Mouse (Mus musculus) brain, embryonic 14.5 days (tissue): ENCODE measurements at regions not wholly inside any gene's neighbourhood (a gene's known extent, or its start where the extent isn't known, plus 50 kb on each side); places are given as distances from the start of the nearest gene placed in this dataset.

Experiments
- DNase-seq: peaks from one replicate; pipeline ENCODE4 v3.0.0-alpha.2; 2011; ENCODE audit warnings: low read depth
- CTCF ChIP-seq: fragments of 200-500 bp; IDR thresholded peaks from 2 replicates; pipeline ENCODE4 v1.5.1; 2012; ENCODE audit warnings: inconsistent platforms, mild to moderate bottlenecking, moderate library complexity, borderline replicate concordance; ENCODE audit not compliant: insufficient read depth, insufficient read length; ENCODE audit errors: extremely low read depth
- POLR2A ChIP-seq: fragments of 200-500 bp; IDR thresholded peaks from 2 replicates; pipeline ENCODE4 v1.6.1; 2012; ENCODE audit warnings: mild to moderate bottlenecking, inconsistent platforms, borderline replicate concordance; ENCODE audit not compliant: poor library complexity, insufficient read depth, insufficient read length, severe bottlenecking; ENCODE audit errors: extremely low read depth

- TF ChIP-seq POLR2A (no peak), CTCF (no peak)
- no peak for DNase-seq
These were observed 205.2 kb downstream of the Lrrn1 start for GRCm38 (mm10) chr6:107734773-107735172.

- DNase-seq = peak; percentile 51
- no peak for TF ChIP-seq POLR2A
- TF ChIP-seq CTCF = no peak
These were observed 219.7 kb downstream of the Lrrn1 start for GRCm38 (mm10) chr6:107749111-107749736.

DNA sequence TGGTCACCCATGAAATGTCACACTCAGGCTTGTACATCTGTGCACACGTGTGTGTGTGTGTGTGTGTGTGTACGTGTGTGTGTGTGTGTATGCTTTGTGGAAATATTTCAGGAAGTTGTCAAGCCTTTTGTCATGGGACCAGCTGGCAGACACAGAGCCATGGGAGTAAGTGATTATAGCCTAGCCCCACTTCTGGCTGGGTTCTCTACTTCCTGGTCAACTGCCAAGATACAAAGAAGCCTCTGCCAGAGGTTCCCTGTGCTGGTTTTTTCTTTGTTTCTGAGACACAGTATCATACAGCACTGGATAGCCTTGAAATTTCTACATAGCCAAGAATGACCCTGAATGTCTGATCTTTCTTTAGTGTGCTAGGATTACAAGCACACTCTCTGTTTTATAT is 220.2 kb downstream of the Lrrn1 start:
- no peak for TF ChIP-seq POLR2A
- DNase-seq = peak; percentile 65

GRCm38 (mm10) chr6:107752156-107752555 is 222.6 kb downstream of the Lrrn1 start:
- no peak for DNase-seq
- TF ChIP-seq CTCF (no peak), POLR2A (no peak)

DNA sequence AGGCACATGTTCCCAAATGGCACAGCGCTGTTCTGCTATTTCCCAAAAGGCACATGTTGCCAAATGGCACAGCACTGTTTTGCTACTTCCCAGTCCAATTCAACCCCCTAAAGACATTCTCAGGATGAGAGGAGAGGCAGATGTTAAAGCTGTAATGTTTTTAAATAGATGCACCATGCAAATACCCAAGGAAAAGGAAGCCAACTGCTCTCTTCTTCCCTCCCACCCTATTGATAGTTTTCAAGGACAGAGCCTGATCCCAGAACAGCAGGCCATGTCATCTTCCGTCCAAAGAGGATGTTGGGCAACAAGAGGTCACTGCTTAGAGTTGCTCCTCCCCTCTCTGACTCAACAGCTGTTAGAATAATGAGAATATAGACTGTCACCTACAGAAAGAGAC is 225.6 kb downstream of the Lrrn1 start:
- no peak for DNase-seq
- TF ChIP-seq POLR2A (no peak), CTCF (no peak)

- DNase-seq = no peak
- TF ChIP-seq CTCF = no peak
- no peak for TF ChIP-seq POLR2A
These were observed 241.4 kb downstream of the Lrrn1 start for GRCm38 (mm10) chr6:107770834-107771470.

DNA sequence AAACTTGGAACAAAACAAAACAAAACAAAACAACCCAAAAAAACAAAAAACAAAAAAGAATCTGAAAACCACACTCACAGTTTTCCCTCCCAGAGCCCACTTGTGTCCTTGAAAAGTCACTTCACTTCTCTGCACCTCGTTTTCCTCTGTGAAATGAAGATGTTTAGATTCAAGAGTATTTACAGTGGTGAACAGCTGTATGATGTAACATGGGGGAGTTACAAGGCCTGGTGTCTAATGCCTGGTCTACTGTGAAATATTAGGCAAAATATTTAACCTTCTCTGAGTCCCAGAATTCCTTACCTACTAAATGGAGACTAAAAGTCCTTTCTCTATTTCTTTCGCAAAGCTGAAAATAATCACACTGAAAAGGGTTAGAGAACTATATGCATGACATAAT is 255.4 kb downstream of the Lrrn1 start:
- DNase-seq = no peak
- no peak for TF ChIP-seq CTCF
- no peak for TF ChIP-seq POLR2A

GRCm38 (mm10) chr6:107788224-107788893 is 258.8 kb downstream of the Lrrn1 start:
- TF ChIP-seq CTCF = no peak
- no peak for TF ChIP-seq POLR2A
- no peak for DNase-seq

- no peak for DNase-seq
- TF ChIP-seq POLR2A = no peak
These were observed 267.0 kb upstream of the Setmar start for GRCm38 (mm10) chr6:107797845-107798244.

- TF ChIP-seq POLR2A (no peak), CTCF (no peak)
- no peak for DNase-seq
These were observed 261.8 kb upstream of the Setmar start for GRCm38 (mm10) chr6:107803056-107803455.
